Comparison of ENCODE assay signal across 26 mouse cellular contexts in genomic region chr13:60941884-60942283, GRCm38 (mm10). TPM values are rescaled to one million over a fixed set of nuclear protein-coding genes. Genes with fewer than 3 reads are reported as not detected.
"Had no signal": no experiment of that assay in that cellular context is flagged by ENCODE, and none has a peak within 500 bp of the region (broad histone marks: within the 10 kb centered on the region; RNA-seq: fewer than 3 reads in every experiment).

Tpbpa (minus strand) TSS chr13:60941984.

RNA-seq across cellular contexts. Expression of gene Tpbpa, which starts in this region (rescaled TPM):
- polyA plus RNA-seq: heart, embryonic 11.5 days; heart, embryonic 12.5 days; heart, embryonic 13.5 days; heart, embryonic 14.5 days; heart, embryonic 15.5 days; heart, embryonic 16.5 days; heart, postnatal 0 days; hindbrain, embryonic 10.5 days; hindbrain, embryonic 11.5 days; hindbrain, embryonic 12.5 days; hindbrain, embryonic 13.5 days; hindbrain, embryonic 14.5 days; hindbrain, embryonic 15.5 days; hindbrain, embryonic 16.5 days; hindbrain, postnatal 0 days; inflammation-experienced regulatory T-cells, adult 6 months; intestine, embryonic 14.5 days; intestine, embryonic 15.5 days; intestine, embryonic 16.5 days; intestine, postnatal 0 days; kidney, adult 2 months; kidney, embryonic 14.5 days; kidney, embryonic 15.5 days; kidney, embryonic 16.5 days; kidney, postnatal 0 days; large intestine, adult 2 months had no signal
